Mouse (Mus musculus) cerebellum, adult 11-12 months (tissue): Measurements from ENCODE around the gene Xpr1.
A peak's percentile ranks its signal among the peaks of the same experiment; 100 is the strongest.

Experiments used
- DNase-seq: peaks from one replicate; pipeline ENCODE4 v3.0.0; 2022

Gene Xpr1

DNA sequence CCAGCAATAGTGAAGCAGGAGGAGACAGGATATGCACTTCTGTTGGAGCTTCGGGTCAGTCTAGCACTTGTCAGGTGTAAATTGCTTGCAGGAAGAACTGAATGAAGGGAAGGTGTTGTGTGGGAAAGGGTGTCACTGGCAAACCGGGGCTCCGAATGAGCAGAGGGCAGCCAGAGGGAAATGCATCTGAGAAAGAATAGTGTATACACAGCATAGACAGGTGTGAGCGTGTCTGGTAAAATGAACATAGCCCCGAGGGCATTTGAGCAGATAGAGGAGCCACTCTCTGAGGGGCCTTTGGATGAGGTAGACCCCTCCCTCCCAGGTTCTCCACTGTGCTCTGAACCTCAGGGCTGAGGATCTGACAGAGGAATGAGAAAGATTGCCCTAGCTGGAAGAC is 169.2 kb downstream of the Xpr1 start:
- DNase-seq = no peak

GRCm38 (mm10) chr1:155247441-155247840 is 169.8 kb downstream of the Xpr1 start:
- DNase-seq = no peak

GRCm38 (mm10) chr1:155245516-155245915 is 171.7 kb downstream of the Xpr1 start:
- DNase-seq = no peak

DNA sequence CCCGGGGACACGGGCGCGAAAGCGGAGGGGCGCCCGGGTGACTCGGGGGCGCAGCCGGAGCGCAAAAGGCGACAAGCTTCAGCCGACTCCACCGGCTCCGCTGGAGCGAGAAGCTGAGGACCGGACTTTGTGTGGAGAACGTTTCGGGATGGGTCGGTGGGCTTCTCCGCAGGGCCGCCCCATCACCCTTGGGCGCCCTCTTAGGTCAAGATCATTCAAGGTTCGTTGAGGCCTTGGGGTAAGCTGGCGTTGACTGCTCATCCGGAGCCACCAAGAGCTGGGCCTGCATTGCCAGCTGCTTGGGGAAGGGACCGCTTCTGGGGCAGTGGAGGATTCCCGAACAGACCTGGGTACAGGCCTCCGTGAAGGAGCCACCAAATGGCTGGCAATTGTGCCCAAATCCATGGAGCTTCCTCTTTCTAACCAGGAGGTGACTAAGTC is 172.4 kb downstream of the Xpr1 start:
- DNase-seq = no peak

DNA sequence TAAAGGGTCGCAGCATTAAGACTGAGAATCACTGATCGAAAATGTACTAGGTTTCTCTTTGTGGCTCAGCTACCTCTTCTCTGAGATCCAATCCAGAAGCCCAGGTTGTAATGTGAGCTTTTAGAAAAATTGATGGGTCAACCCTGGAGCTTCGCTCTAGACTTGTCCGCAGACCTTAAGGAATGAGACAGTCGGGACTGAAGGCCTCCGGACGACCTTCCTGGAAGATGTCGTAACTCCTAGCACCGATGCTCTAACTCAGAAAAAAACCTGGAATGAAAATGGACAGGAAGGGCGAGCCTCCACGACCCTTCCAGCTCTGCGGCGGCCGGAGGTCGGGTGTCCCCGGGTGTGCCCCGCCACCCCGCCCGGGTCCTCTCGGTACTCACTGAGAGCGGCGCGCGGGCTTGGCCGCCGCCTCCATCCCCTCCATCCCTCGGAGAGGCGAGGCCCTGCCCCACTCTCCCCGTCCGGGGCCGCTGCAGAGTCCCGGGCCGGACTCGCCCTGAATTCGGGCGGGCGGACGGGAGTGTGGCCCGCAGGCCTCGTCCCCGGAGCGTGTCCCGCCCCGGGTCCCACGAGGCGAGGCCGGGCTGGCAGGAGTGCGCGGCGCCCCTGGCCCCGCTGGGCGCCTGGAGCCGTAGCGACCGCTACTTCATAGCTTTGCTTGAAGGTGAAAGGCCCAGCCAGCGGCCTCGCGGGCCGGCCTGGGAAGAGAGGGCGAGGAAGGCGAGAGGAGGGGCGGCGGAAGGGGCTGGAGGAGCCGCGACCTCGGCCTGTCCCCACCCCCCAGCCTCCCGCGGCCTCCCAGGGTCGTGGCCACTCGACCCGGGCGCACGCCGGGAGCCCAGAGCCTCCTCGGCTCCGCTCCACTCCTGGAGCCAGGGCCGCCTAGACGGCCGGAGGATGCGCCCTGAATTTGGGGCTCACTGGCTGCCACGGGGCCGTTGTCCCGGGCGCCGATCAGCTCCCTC is 173.1 kb downstream of the Xpr1 start, which contains the start of gene BC034090:
TSS of gene BC034090 (minus strand) at position 648 of the 974 bp plus-strand sequence.
- no peak for DNase-seq

DNA sequence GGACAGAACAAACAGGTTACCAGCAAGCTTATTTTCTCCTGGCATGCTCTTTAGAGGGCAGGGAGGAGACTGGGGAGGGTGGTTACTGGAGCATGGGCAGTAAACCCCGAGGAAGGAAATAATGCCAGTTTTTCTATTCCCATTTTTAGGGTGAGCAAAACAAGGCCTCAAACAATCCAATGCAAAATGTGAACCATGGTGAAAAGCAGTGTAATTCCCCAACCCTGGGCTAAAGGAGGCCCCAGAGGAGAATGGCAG is 174.8 kb downstream of the Xpr1 start:
- no peak for DNase-seq

GRCm38 (mm10) chr1:155241701-155242487 is 175.3 kb downstream of the Xpr1 start:
- no peak for DNase-seq

GRCm38 (mm10) chr1:155239962-155240717 is 177.1 kb downstream of the Xpr1 start:
- no peak for DNase-seq

GRCm38 (mm10) chr1:155239169-155239568 is 178.0 kb downstream of the Xpr1 start:
- DNase-seq = no peak

DNA sequence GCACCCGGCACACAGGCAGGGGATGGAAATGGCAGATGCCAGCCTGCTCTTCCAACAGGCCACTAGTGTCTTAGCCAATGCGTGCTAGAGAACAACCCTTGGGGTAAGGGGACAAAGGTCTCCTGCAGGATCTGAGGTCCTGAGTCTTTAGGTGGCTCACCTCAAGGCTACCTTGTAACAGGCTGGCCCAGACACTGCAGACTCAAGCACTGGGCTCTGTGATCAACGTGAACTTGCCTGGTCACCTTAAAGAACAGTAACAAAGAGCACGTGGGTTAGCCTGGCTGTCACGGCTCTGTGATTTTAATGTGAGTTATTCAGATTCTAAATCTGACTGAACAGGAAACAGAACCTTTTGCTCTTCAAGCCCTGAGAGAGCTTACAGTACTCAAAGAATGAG is 179.1 kb downstream of the Xpr1 start:
- no peak for DNase-seq

- no peak for DNase-seq
These were observed 179.8 kb downstream of the Xpr1 start for GRCm38 (mm10) chr1:155237390-155237789.

GRCm38 (mm10) chr1:155236306-155237024 is 180.8 kb downstream of the Xpr1 start:
- no peak for DNase-seq

DNA sequence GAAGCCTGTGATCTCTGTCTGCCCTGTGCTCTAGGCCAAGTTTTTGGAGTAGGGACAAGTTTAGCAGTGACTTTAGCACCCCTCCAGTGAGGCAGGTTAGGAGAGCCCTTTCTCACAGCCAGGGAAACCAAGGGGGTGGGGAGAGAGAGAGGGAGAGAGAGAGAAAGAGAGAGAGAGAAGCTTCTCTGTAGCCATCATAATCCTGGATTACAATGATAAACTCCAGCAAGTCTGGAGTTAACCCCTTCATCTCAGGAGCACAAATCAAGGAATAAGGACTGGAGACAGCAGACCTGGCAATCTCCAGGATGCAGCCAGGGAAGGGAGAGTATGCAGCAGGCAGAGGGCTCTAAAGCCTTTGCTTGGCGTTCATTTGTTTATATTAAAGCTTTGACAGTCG is 181.6 kb downstream of the Xpr1 start:
- DNase-seq = no peak

DNA sequence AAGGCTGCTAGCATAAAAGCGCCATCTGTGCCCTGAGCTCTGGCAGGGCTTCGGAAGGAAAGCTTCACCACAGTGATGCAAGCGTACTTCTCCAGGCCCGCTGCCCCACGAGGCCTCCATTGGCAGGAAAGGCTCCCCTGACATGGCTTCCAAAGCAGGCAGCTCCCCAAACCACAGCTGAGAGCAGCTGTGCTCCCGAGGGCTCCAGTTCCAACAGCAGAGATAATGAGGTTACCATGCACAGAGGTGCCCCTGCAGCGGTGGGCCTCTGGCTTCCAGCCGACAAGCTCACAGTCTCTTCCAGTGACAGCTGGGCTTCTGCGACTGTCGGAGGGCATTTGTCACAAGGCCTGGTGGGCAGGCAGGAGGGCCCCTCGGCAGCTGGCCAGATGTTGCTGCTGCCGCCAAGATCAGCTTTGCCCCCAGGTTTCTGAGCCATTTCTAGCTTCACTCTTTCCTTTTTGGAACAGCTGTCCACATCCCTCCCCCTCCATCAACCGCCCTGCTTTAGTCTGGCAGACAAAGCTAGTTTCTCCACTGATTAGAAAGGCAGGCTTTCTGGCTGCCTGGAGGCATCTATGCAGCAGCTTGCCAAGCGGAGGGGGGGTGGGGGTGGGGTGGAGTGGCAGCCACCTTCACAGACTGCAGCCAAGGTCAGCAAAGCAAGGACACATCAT is 183.1 kb downstream of the Xpr1 start:
- DNase-seq = peak; percentile 63

DNA sequence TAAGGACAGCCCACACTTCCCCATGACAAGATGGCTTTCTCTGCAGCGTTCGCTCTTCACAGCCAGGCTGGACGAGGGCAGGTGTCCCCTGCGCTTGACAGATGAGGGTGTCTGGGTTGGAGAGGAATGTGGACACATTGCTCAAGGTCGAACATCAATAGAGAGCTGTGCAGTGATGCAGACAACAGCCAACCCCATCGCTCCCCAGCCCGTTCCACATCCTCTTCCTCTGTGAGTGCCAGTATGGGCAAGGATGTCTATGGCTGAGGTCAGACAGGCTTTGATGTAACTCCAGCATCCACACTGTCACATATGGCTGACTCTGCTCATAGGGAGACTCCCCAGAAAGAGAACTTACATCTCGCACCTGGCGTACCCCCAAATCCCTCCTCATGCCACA is 183.8 kb downstream of the Xpr1 start:
- DNase-seq = peak; percentile 39

DNA sequence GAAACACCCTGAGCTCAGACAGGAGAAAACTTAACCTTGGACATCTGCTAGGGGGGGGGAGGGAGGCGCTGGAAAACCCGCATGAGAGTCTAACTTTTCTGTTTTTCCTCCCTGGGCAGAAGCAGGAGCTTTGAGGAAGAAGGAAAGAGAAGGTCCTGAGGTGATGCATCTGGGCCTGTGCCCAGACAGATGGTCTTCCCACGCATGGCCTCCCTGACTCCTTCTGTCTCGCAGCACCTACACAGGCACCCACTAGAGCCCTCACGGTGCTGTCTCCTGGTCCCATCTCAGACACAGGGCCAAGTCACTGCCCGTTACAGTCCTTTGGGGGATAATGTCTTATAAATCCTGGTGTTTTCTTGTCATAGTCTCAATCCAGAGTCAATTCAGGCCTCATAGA is 184.4 kb downstream of the Xpr1 start:
- DNase-seq = peak; percentile 74

- DNase-seq = peak; percentile 49
These were observed 184.8 kb downstream of the Xpr1 start for GRCm38 (mm10) chr1:155232385-155232784.

- peak; percentile 65 for DNase-seq
These were observed 187.5 kb downstream of the Xpr1 start for GRCm38 (mm10) chr1:155229464-155230411.
